Mouse (Mus musculus) intestine, postnatal 0 days (tissue): ENCODE data around the gene Nepn. TPM values are rescaled to one million over a fixed set of nuclear protein-coding genes. Genes with fewer than 3 reads are reported as not detected.
A peak's percentile ranks its signal among the peaks of the same experiment; 100 is the strongest.

Experiments
- ATAC-seq: fragments of 200-750 bp; cut with Nextera tagmentation; 2 replicates; pipeline ENCODE4 v1.8.0; 2017; ENCODE audit warnings: mild to moderate bottlenecking, moderate TSS enrichment, moderate library complexity
- H3K27ac ChIP-seq: fragments of 300-500 bp; sonication (generic); 2 replicates; pipeline ENCODE4 v1.5.1; 2014; ENCODE audit warnings: mild to moderate bottlenecking, low read depth, low read length, moderate library complexity
- H3K27me3 ChIP-seq: fragments of 300-500 bp; sonication (generic); replicated peaks from 2 replicates; pipeline ENCODE4 v1.6.1; 2014; ENCODE audit warnings: low read length, mixed read lengths; ENCODE audit not compliant: control insufficient read depth, insufficient read depth
- H3K36me3 ChIP-seq: fragments of 300-500 bp; sonication (generic); 2 replicates; pipeline ENCODE4 v1.6.1; 2014; ENCODE audit warnings: mild to moderate bottlenecking, moderate library complexity; ENCODE audit not compliant: control insufficient read depth, insufficient read depth
- H3K4me1 ChIP-seq: fragments of 300-500 bp; sonication (generic); replicated peaks from 2 replicates; pipeline ENCODE4 v1.6.1; 2014; ENCODE audit warnings: antibody characterized with exemption, low read length, mixed read lengths; ENCODE audit not compliant: control insufficient read depth, insufficient read depth
- H3K4me2 ChIP-seq: fragments of 300-500 bp; sonication (generic); replicated peaks from 2 replicates; pipeline ENCODE4 v1.6.1; 2014; ENCODE audit warnings: low read depth, mild to moderate bottlenecking, moderate library complexity
- H3K4me3 ChIP-seq: fragments of 300-500 bp; sonication (generic); 2 replicates; pipeline ENCODE4 v1.5.1; 2014; ENCODE audit warnings: low read depth, low read length
- H3K9ac ChIP-seq: fragments of 300-500 bp; sonication (generic); 2 replicates; pipeline ENCODE4 v1.6.1; 2014; ENCODE audit warnings: mild to moderate bottlenecking, low read depth, low read length
- H3K9me3 ChIP-seq: fragments of 300-500 bp; sonication (generic); 2 replicates; pipeline ENCODE4 v1.6.1; 2016; ENCODE audit warnings: mixed run types; ENCODE audit not compliant: control insufficient read depth
- CTCF ChIP-seq: sonication (generic); IDR thresholded peaks from 2 replicates; pipeline ENCODE4 v1.5.1; 2016; ENCODE audit warnings: low read depth, mild to moderate bottlenecking, control low read depth, antibody characterized with exemption, moderate library complexity
- WGBS: fragments of 180-500 bp; shearing (Covaris S2); extraction: QIAGEN DNeasy Blood & Tissue Kit; methylation state at CpG from one replicate; pipeline ENCODE4 v1.1.7; 2014; 5-methylcytosine and 5-hydroxymethylcytosine counted together
- polyA plus RNA-seq: library from polyadenylated mRNA; unstranded; fragments of >200 nt; fragmentation: Nextera tagmentation; extraction: Ambion mirVana; gene quantifications from 2 replicates; pipeline ENCODE4 v1.2.1, GENCODE M21; 2015

Gene Nepn
- polyA plus RNA-seq, 1 experiment from 2014 or later: 0.18 TPM

DNA sequence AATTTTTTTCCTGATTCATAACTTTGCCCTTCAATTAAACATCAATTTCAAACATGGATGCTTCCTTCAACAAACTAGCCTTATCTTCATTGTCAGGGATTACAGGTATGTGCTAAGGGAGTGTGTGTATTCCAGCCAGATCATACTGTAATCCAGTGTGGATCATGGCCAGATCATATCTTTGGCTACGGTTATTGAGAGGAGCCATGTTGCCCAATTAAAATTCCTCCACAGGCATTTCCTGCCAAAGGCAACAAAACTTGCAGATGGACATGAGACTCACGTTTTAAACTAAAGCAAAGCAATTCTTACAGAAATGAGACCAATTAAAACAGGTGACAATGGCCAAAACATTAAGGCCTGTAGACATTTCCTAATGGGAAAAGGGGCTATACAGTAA, 27.7 kb downstream of the Nepn start:
- no peak for ATAC-seq
- no peak overlapping the region for H3K27ac ChIP-seq
- no peaks in the 10 kb centered on the region for H3K36me3 ChIP-seq
- H3K4me3 ChIP-seq: peak overlapping the region; percentile 100
- no peaks in the 10 kb centered on the region for H3K9me3 ChIP-seq
- 29% methylated on average over 2 of the region's 2 CpGs for WGBS
- peaks cover 6% of the 10 kb centered on the region; the same call in 1 of the 2 replicates for H3K4me1 ChIP-seq
- TF ChIP-seq CTCF: no peak
- H3K4me2 ChIP-seq: peak overlapping the region; percentile 73
- H3K9ac ChIP-seq: peak overlapping the region; percentile 48; the same call in 1 of the 2 replicates
- no peaks in the 10 kb centered on the region for H3K27me3 ChIP-seq

DNA sequence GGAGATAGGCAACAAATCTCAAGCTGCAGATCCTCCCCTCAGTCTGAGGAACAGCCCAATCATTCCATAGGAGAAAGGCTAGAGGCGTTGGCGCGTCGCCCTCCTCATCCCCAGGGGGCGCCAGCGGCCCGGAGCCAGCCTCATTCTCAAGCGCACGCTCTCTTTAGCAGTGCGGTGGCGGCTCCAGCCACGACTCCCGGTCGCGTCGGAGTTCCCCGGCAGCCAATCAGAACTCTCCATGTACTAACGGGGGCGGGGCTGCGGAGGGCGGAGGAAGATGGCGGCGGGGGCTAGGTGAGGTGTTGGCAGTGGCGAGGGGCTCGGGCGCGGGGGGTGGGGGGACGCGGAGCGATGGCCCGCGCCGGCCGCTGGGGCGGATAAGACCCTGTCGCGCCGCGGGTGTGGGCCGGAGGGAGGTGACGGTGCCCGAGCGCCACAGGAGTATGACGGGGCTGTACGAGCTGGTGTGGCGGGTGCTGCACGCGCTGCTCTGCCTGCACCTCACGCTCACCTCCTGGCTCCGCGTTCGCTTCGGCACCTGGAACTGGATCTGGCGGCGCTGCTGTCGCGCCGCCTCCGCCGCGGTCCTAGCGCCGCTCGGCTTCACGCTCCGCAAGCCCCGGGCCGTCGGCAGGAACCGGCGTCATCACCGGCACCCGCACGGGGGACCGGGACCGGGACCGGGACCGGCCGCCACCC, 28.7 kb downstream of the Nepn start, which contains the start of gene Nus1:
TSS of gene Nus1 (plus strand) at position 249 of the 699 bp plus-strand sequence.
- Histone ChIP-seq H3K4me2 (peak within 1 kb of the TSS; percentile 73), H3K36me3 (no peaks in the 10 kb centered on the region), H3K4me3 (peak within 1 kb of the TSS; percentile 100), H3K9me3 (no peaks in the 10 kb centered on the region), H3K4me1 (peaks cover 6% of the 10 kb centered on the region; the same call in 1 of the 2 replicates), H3K27me3 (no peaks in the 10 kb centered on the region), H3K27ac (peak within 1 kb of the TSS; percentile 96), H3K9ac (peak within 1 kb of the TSS; percentile 94)
- peak; percentile 95 for ATAC-seq
- TF ChIP-seq CTCF: peak; percentile 98
- under 1% methylated on average over 56 of the region's 79 CpGs for WGBS

DNA sequence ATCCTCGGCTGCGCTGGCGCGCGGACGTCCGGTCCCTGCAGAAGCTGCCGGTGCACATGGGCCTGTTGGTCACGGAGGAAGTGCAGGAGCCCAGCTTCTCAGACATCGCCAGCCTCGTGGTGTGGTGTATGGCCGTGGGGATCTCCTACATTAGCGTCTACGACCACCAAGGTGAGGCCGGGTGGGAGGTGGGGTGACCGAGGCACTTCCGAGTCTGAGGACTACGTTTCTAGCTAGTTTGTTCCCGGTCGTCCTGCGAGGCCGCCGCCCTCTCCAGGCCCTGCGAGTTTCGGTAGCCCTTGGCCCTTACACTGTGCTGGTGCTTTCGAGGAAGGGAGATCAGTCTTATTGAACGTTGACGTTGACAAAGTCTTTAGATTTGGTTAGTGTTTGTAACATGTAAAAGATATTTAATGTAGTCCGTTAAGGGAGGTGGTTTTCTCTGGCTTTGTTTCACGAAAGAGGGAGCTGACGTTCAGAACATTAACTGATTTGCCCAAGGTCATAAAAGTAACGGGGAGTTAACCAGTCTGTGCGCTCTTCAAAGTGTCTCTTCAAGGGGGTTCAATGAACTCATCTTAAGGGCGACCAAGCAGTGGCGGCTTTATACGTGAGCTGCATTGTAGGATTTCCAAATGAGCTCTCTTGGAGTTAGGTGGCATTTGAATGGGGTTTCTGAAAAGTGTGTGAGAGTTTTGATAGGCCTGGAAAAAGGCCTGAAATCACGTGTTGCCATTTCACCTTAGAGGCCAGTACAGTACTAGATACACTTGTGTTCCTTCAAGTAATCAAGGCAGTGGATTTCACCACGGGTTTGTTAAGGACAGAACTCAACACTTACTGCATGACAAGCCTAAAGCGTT, 29.5 kb downstream of the Nepn start:
- no peak for TF ChIP-seq CTCF
- WGBS: 2% methylated on average over 39 of the region's 39 CpGs
- peak; percentile 18 for ATAC-seq

DNA sequence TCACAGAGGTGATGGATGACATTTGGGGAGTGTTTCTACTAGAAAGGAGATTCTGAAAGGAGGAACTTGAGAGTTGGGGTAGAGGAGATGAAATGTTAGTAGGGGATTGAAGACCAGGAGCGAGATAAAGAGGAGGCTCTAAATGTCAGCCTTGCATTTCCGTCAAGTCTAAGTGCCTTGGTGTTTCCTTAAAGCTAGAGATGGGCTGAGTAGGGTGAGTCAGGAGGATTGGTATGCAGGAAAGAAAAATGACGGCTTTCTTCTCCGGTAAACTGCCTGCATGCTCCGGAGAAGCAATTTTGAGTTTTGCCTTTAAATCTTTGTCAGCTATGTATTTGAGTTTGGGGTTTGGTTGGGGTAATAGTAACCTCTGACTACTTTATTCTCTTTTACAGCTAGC, 30.2 kb downstream of the Nepn start:
- H3K9me3 ChIP-seq: no peaks in the 10 kb centered on the region
- no peaks in the 10 kb centered on the region for H3K36me3 ChIP-seq
- H3K4me3 ChIP-seq: peak overlapping the region; percentile 100
- TF ChIP-seq CTCF: no peak
- peaks cover 9% of the 10 kb centered on the region for H3K4me1 ChIP-seq
- peak overlapping the region; percentile 73 for H3K4me2 ChIP-seq
- peak overlapping the region; percentile 24; the same call in 1 of the 2 replicates for H3K9ac ChIP-seq
- no peaks in the 10 kb centered on the region for H3K27me3 ChIP-seq
- ATAC-seq: no peak
- 22% methylated on average over 5 of the region's 5 CpGs for WGBS
- H3K27ac ChIP-seq: peak overlapping the region; percentile 96

More for the DNA sequence above, 29.5 kb downstream of the Nepn start:
- Histone ChIP-seq H3K9ac (peak overlapping the region; percentile 94), H3K4me3 (peak overlapping the region; percentile 100), H3K4me1 (peaks cover 6% of the 10 kb centered on the region; the same call in 1 of the 2 replicates), H3K27me3 (no peaks in the 10 kb centered on the region), H3K9me3 (no peaks in the 10 kb centered on the region), H3K27ac (peak overlapping the region; percentile 96), H3K36me3 (no peaks in the 10 kb centered on the region), H3K4me2 (peak overlapping the region; percentile 73)

DNA sequence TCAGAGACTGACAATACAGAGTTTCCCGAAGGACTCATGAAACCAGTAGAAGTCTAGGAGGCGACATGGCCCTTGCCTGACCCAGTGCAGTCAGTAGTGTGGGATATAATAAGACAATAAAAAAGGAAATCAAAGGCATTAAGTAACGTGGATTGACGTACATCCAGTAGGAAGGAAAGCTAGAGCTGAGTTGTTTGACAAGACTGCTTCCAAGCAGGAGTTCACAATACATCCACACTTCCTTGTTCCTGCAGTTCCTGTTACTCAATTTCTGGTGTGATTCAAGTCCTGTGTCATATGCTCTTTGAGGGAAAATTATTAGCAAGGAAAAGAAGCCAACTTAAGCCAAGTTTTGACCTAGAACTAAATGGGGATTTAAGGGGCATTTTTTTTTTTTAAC, 30.6 kb downstream of the Nepn start:
- Histone ChIP-seq H3K4me3 (peak overlapping the region; percentile 100), H3K4me2 (peak overlapping the region; percentile 73), H3K36me3 (no peaks in the 10 kb centered on the region), H3K27me3 (no peaks in the 10 kb centered on the region), H3K9ac (peak overlapping the region; percentile 24; the same call in 1 of the 2 replicates), H3K27ac (peak overlapping the region; percentile 96), H3K9me3 (no peaks in the 10 kb centered on the region), H3K4me1 (peaks cover 10% of the 10 kb centered on the region)
- 39% methylated on average over 4 of the region's 4 CpGs for WGBS
- ATAC-seq: no peak
- no peak for TF ChIP-seq CTCF

DNA sequence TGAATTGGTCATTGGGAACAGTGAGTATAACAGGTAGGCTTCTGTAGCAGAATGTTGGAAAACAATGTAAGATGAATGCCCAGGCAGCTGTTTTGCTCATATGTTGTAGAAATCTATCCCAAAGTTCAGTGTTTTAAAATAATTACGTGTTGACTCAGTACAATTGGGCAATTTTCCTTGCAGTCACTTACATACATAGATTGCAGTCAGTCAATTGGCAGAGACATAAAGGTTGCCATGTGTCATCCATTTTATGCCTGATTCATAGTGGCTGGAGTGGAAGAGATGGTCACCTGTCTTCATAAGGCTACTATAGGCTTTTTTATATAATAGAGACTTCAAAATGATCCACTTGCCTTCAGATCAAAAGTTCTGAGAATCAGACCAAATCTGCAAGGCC, 31.8 kb downstream of the Nepn start:
- Histone ChIP-seq H3K27me3 (no peaks in the 10 kb centered on the region), H3K4me3 (no peak overlapping the region), H3K9ac (no peak overlapping the region), H3K4me1 (peaks cover 11% of the 10 kb centered on the region), H3K4me2 (no peak overlapping the region), H3K9me3 (no peaks in the 10 kb centered on the region), H3K36me3 (no peaks in the 10 kb centered on the region; the same call in 1 of the 2 replicates), H3K27ac (no peak overlapping the region)
- no peak for TF ChIP-seq CTCF
- WGBS: 60% methylated on average over 1 of the region's 1 CpGs
- ATAC-seq: no peak
